Mouse (Mus musculus): ENCODE measurements around the gene Rubcn.

Gene Rubcn

GRCm38 (mm10) chr16:32867919-32868552, 9.5 kb downstream of the Rubcn start:
- peak; percentile 92 to 95 for DNase-seq

- DNase-seq = no peak
Measured at GRCm38 (mm10) chr16:32866713-32867112, 10.9 kb downstream of the Rubcn start.

GRCm38 (mm10) chr16:32865401-32865800, 12.2 kb downstream of the Rubcn start:
- DNase-seq = peak in 1 of 2 experiments; percentile 33

- DNase-seq = no peak
Measured at GRCm38 (mm10) chr16:32861813-32862385, 15.7 kb downstream of the Rubcn start.

GRCm38 (mm10) chr16:32858771-32859636, 18.6 kb downstream of the Rubcn start:
- DNase-seq = peak in 1 of 2 experiments; percentile 10

GRCm38 (mm10) chr16:32858356-32858755, 19.2 kb downstream of the Rubcn start:
- DNase-seq = no peak

GRCm38 (mm10) chr16:32856751-32857150, 20.8 kb downstream of the Rubcn start:
- DNase-seq = no peak

- DNase-seq = peak in 1 of 2 experiments; percentile 37
Measured at GRCm38 (mm10) chr16:32854050-32854571, 23.5 kb downstream of the Rubcn start.

GRCm38 (mm10) chr16:32853492-32854049, 24.0 kb downstream of the Rubcn start:
- DNase-seq = peak; percentile 18 to 29

- DNase-seq = peak; percentile 67 to 83
Measured at GRCm38 (mm10) chr16:32849042-32849830, 28.3 kb downstream of the Rubcn start.

GRCm38 (mm10) chr16:32847103-32847502, 30.5 kb downstream of the Rubcn start:
- no peak for DNase-seq

GRCm38 (mm10) chr16:32831501-32831900, 46.1 kb downstream of the Rubcn start:
- no peak for DNase-seq

GRCm38 (mm10) chr16:32829104-32829503, 48.5 kb downstream of the Rubcn start:
- no peak for DNase-seq

- peak in 1 of 2 experiments; percentile 26 for DNase-seq
Measured at GRCm38 (mm10) chr16:32826521-32826920, 51.0 kb downstream of the Rubcn start.

- DNase-seq = no peak
Measured at GRCm38 (mm10) chr16:32825380-32825779, 52.2 kb downstream of the Rubcn start.

GRCm38 (mm10) chr16:32824061-32824460, 53.5 kb downstream of the Rubcn start:
- no peak for DNase-seq

- DNase-seq = no peak
Measured at GRCm38 (mm10) chr16:32823487-32823886, 54.1 kb downstream of the Rubcn start.

GRCm38 (mm10) chr16:32822881-32823280, 54.7 kb downstream of the Rubcn start:
- DNase-seq = no peak

- no peak for DNase-seq
Measured at GRCm38 (mm10) chr16:32822450-32822827, 55.1 kb downstream of the Rubcn start.

GRCm38 (mm10) chr16:32821772-32822449, 55.7 kb downstream of the Rubcn start:
- peak; percentile 19 to 28 for DNase-seq

GRCm38 (mm10) chr16:32818441-32818840, 59.1 kb downstream of the Rubcn start:
- DNase-seq = no peak

GRCm38 (mm10) chr16:32818036-32818435, 59.5 kb downstream of the Rubcn start:
- DNase-seq = no peak

Measured in kidney, postnatal 36 days (tissue).